Mouse (Mus musculus) lung, adult 2 months (tissue): ENCODE results near the gene Actg1. TPM values are rescaled to one million over a fixed set of nuclear protein-coding genes. Genes with fewer than 3 reads are reported as not detected.

Source experiments
- DNase-seq: peaks from one replicate; pipeline ENCODE4 v3.0.0; 2022
- H3K4me1 ChIP-seq: fragments of 200-500 bp; 2 replicates; pipeline ENCODE4 v1.6.1; 2011; ENCODE audit warnings: low read length; ENCODE audit not compliant: control insufficient read depth, insufficient read depth
- H3K4me3 ChIP-seq: fragments of 200-500 bp; replicated peaks from 2 replicates; pipeline ENCODE3; 2011; ENCODE audit warnings: low read depth, mild to moderate bottlenecking, control low read depth, low read length; ENCODE audit errors: extremely low read depth
- CTCF ChIP-seq: fragments of 200-500 bp; IDR thresholded peaks from 2 replicates; pipeline ENCODE4 v1.5.1; 2011; ENCODE audit warnings: mild to moderate bottlenecking, low read length, control low read depth; ENCODE audit not compliant: insufficient read depth
- POLR2A ChIP-seq: fragments of 200-500 bp; IDR thresholded peaks from 2 replicates; pipeline ENCODE4 v1.6.1; 2011; ENCODE audit warnings: low read depth, mild to moderate bottlenecking, control low read depth, low read length, borderline replicate concordance; ENCODE audit errors: extremely low read depth
- WGBS: fragments of 180-500 bp; shearing (Covaris S2); methylation state at CpG from one replicate; pipeline ENCODE4 v1.1.7; 2018; 5-methylcytosine and 5-hydroxymethylcytosine counted together
- polyA plus RNA-seq: library from polyadenylated mRNA; depleted of rRNA; stranded (reverse); fragments of >200 nt; gene quantifications from 2 replicates; pipeline ENCODE4 v1.2.3, GENCODE M21; 2012; rRNA removed

Gene Actg1
- polyA plus RNA-seq, 1 experiment = 1,175 TPM

DNA sequence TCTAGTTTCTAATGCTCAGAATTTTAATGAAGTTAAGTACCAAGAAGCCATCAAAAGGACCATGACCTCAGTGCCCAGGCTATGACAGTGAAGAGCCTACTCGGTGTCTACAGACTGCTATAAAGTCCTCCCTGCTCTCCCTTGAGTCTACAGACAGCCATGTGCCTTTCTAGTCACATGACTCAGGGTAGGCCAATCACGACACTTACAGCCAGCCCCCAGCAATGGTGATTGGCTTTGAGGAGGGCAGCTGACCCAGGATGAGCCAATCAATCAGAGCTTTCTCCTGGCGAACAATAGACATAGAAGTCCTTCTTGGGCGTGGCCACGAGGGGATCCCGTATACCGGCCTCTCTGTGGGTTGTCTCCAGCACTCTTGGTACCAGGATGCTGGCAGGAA is 50.6 kb downstream of the Actg1 start:
- no peak for DNase-seq
- no peak for TF ChIP-seq POLR2A
- no peak for TF ChIP-seq CTCF
- WGBS = 76% methylated on average over 7 of the region's 7 CpGs
- Histone ChIP-seq H3K4me1 (no peaks in the 10 kb centered on the region; the same call in 1 of the 2 replicates), H3K4me3 (no peak overlapping the region)

DNA sequence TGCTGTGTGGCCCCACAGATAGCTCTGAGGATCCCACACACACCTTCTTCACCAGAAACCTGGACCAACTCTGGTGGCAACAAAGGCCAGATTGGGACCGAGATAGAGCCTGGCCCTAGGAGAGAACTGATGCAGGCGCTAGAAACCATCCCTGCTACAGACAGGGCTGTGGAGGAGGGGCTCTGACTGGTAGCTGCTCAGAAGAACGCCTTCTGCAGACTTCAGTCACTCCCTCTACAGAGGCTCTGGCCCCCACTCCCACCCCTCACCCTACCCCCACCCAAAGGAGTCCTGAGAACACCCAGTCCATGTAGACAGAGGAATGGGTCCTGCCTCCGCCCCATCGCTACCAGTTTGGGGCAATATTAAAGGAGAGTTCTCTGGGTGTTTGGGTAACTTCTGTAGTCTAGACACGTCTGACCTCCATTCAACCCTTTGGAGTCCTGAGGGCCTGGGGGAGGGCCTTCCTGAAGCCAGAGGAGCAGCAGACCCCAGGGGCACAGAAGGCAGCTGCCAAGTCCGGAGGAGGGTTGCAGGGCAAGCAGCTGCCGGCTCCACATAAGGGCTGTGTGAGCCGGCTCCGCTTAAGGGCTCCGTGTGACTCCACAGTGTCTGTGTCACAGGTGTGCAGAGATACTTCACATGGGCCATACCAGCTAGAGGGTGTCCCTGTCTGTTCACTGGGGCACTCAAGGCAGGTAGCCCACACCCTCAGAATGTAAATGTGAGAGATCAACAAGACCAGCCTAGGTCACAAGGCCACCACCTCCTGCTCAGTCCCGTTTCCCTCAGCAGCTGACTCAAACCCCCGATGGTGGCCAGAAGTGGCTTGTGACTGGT is 51.8 kb downstream of the Actg1 start:
- DNase-seq = no peak
- WGBS = 54% methylated on average over 13 of the region's 13 CpGs
- no peaks in the 10 kb centered on the region; the same call in 1 of the 2 replicates for H3K4me1 ChIP-seq
- no peak overlapping the region for H3K4me3 ChIP-seq
- TF ChIP-seq CTCF (no peak), POLR2A (no peak)

Other genes starting within 250 kb of the Actg1 start
- gene Tepsin, start 249.8 kb downstream of the Actg1 start, polyA plus RNA-seq = 29.7 and 32.3 TPM in 2 replicates
- gene Ndufaf8, start 249.6 kb downstream of the Actg1 start, polyA plus RNA-seq = 41.3 and 54.8 TPM in 2 replicates
- 132 and 170 TPM in 2 replicates for gene Slc38a10, start 197.2 kb downstream of the Actg1 start, polyA plus RNA-seq
- 10.8 and 12.4 TPM in 2 replicates for gene Bahcc1, start 115.6 kb downstream of the Actg1 start, polyA plus RNA-seq
- gene Fscn2, start 13.0 kb upstream of the Actg1 start, polyA plus RNA-seq = 0.06 and 0.60 TPM in 2 replicates
- 61.9 and 67.1 TPM in 2 replicates for gene Faap100, start 30.2 kb upstream of the Actg1 start, polyA plus RNA-seq
- 39.2 and 49.8 TPM in 2 replicates for gene Nploc4, start 89.2 kb upstream of the Actg1 start, polyA plus RNA-seq
- gene Tspan10, start 94.1 kb upstream of the Actg1 start, polyA plus RNA-seq = 0.06 TPM in 1 of 2 replicates, not detected in the other
- 0.45 and 0.57 TPM in 2 replicates for gene Pde6g, start 105.0 kb upstream of the Actg1 start, polyA plus RNA-seq
- 11.9 and 14.9 TPM in 2 replicates for gene Oxld1, start 109.5 kb upstream of the Actg1 start, polyA plus RNA-seq
- gene Ccdc137, start 109.6 kb upstream of the Actg1 start, polyA plus RNA-seq = 11.0 and 14.5 TPM in 2 replicates
- 15.6 and 17.3 TPM in 2 replicates for gene Arl16, start 119.1 kb upstream of the Actg1 start, polyA plus RNA-seq
- 48.0 and 51.4 TPM in 2 replicates for gene Mrpl12, start 136.1 kb upstream of the Actg1 start, polyA plus RNA-seq
- gene Slc25a10, start 143.3 kb upstream of the Actg1 start, polyA plus RNA-seq = 157 and 174 TPM in 2 replicates
- gene Gcgr, start 182.2 kb upstream of the Actg1 start, polyA plus RNA-seq = 0.86 and 1.0 TPM in 2 replicates
- gene Mcrip1, start 201.2 kb upstream of the Actg1 start, polyA plus RNA-seq = 133 and 168 TPM in 2 replicates
- gene Ppp1r27, start 202.6 kb upstream of the Actg1 start, polyA plus RNA-seq = 3.3 TPM in 1 of 2 replicates, not detected in the other
- gene P4hb, start 224.7 kb upstream of the Actg1 start, polyA plus RNA-seq = 192 and 254 TPM in 2 replicates
- gene Arhgdia, start 233.1 kb upstream of the Actg1 start, polyA plus RNA-seq = 890 and 923 TPM in 2 replicates
- gene Alyref, start 249.8 kb upstream of the Actg1 start, polyA plus RNA-seq = 26.1 and 29.1 TPM in 2 replicates
- 136 and 159 TPM in 2 replicates for gene Anapc11, start 249.9 kb upstream of the Actg1 start, polyA plus RNA-seq